Mouse (Mus musculus) small intestine, adult 2 months (tissue): ENCODE data around the gene Ccdc69.

ENCODE experiments used
- CTCF ChIP-seq: fragments of 200-500 bp; IDR thresholded peaks from 2 replicates; pipeline ENCODE4 v1.5.1; 2012; ENCODE audit warnings: low read depth, mild to moderate bottlenecking, control low read depth, inconsistent platforms, low read length, moderate library complexity, mixed read lengths; ENCODE audit not compliant: insufficient replicate concordance, insufficient read length; ENCODE audit errors: extremely low read depth
- POLR2A ChIP-seq: fragments of 200-500 bp; IDR thresholded peaks from 2 replicates; pipeline ENCODE4 v1.6.1; 2012; ENCODE audit warnings: low read depth, mild to moderate bottlenecking, control low read depth, inconsistent platforms, low read length, moderate library complexity

GRCm38 (mm10) chr11:55071344-55071743 is 6.6 kb downstream of the Ccdc69 start:
- TF ChIP-seq POLR2A (no peak), CTCF (no peak)
